Mouse (Mus musculus) cerebellum, adult 11-12 months (tissue): ENCODE measurements around the gene Tas2r104.

ENCODE experiments used
- DNase-seq: peaks from one replicate; pipeline ENCODE4 v3.0.0; 2022

Gene Tas2r104

DNA sequence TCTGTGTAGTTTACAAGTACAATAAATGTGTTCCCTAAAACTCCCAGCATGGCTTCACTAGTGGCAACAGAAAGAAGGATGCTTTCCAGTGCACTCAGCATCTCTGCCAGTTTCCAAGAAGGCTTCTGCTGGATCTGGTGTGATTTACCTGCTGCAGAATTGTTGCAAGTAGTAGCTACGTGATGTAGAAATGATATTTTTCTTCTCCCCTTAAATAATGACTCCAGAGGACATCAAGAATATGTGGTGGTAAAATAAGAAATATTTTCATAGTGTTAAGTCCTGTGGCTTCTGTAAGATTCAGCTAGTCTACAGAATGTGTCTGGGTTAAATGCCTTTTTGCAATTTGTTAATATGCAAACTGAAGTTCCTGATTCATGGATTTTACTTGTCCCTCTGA lies at the start of gene Tas2r104:
Gene Tas2r104, minus strand, starts transcription at position 101 of the 400 bp plus-strand sequence.
- no peak for DNase-seq

GRCm38 (mm10) chr6:131712803-131713202 lies 27.3 kb upstream of the Tas2r104 start:
- DNase-seq: no peak

DNA sequence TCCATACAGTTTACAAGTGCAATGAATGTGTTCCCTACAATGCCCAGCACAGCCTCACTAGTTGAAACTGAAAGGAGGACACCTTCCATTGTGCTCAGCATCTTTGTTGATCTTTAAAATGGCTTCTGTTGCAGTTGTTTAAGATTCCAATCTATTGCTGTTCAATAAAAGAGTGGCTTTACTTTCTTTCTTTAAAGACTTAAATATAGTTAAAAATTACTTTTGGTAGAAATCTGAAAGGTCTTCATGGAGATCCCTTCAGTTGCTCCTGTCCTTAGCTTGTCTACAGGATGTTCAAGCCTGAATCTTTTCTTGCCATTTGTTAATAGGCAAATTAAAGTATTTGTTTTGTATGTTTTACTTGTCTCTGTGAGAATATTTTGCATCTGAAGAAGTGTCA lies 4.4 kb upstream of the Tas2r104 start, which contains the start of gene Tas2r114:
Gene Tas2r114, minus strand, starts transcription at position 101 of the 400 bp plus-strand sequence.
- DNase-seq: no peak

GRCm38 (mm10) chr6:131687395-131687794 lies 1.9 kb upstream of the Tas2r104 start, which contains the start of gene Tas2r105:
Gene Tas2r105, minus strand, starts transcription at chr6:131687495.
- no peak for DNase-seq

GRCm38 (mm10) chr6:131678786-131679185 lies 6.8 kb downstream of the Tas2r104 start, which contains the start of gene Tas2r106:
Gene Tas2r106, minus strand, starts transcription at chr6:131678886.
- DNase-seq: no peak

DNA sequence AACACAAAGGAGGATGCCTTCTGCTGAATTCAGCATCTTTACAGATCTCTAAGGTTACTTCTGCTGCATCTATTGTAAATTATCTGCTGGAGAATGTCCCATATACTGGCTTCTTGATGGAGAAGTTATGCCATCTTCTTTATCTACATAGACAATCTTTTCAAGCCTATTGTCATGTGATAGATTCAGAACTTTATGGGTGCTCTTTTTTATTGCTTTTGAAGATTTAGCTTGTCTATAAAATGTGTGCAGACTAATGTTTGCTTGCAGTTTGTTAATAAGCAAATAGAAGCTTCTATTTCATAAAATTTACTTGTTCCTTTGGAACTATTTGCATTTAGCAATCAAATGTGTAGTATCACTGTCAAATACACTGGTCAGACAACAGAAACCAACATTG lies 25.5 kb downstream of the Tas2r104 start, which contains the start of gene Tas2r107:
Gene Tas2r107, minus strand, starts transcription at position 101 of the 400 bp plus-strand sequence.
- DNase-seq: no peak
